Mouse (Mus musculus): ENCODE measurements around the gene Sergef.

Gene Sergef

GRCm38 (mm10) chr7:46575897-46576296 is 63.7 kb downstream of the Sergef start:
- no peak for DNase-seq (ENCODE audit: low read depth)

- DNase-seq (ENCODE audit: low read depth), result no peak
Observed at GRCm38 (mm10) chr7:46572803-46573594, 66.6 kb downstream of the Sergef start.

DNA sequence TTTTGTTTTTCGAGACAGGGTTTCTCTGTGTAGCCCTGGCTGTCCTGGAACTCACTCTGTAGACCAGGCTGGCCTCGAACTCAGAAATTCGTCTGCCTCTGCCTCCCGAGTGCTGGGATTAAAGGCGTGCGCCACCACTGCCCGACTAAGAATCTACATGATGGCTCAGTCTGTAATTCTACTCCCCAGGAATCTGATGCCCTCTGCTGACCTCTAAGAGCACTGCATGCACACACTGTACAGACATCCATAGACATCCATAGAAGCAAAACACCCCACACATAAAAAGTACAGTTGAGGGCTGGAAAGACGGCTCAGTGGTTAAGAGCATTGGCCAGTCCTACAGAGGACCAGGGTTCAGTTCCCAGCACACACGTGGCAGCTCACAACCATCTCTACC is 70.1 kb downstream of the Sergef start:
- DNase-seq (ENCODE audit: low read depth), result peak; percentile 51

- DNase-seq (ENCODE audit: low read depth), result no peak
Observed at GRCm38 (mm10) chr7:46566318-46567007, 73.1 kb downstream of the Sergef start.

DNA sequence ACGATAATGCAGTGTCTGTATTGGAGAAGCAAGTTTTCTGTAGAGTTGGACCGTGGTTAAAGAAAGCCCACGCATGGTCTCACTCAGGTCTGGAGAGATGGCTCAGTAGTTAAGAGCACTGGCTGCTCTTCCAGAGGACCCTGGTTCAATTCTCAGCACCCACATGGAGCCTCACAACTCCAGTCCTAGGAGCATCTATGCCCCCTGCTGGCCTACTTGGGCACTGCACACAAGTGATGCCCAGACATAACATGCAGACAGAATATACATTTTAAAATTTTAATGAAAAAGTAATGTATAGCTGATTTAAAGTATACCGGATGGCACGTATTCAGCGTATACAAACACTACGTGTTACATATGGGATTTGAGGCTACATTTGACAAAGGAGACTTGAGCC is 74.2 kb downstream of the Sergef start:
- no peak for DNase-seq (ENCODE audit: low read depth)

DNA sequence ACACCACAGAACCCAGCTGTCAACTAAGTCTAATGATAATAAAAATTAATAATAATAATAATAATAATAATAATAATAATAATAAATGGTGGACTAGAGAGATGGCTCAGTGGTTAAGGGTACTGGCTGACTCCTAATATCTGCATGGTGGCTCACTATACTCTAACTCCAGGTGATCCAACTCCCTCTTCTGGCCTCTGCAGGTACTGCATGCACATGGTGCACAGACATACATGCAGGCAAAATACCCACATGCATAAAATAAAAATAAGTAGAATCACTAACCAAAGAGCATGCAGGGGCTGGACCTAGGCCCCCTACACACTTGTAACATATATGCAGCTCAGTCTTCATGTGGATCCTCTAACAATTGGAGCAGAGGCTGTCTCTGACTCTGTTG is 75.8 kb downstream of the Sergef start:
- no peak for DNase-seq (ENCODE audit: low read depth)

- no peak for DNase-seq (ENCODE audit: low read depth)
Observed at GRCm38 (mm10) chr7:46560061-46560460, 79.5 kb downstream of the Sergef start.

GRCm38 (mm10) chr7:46559643-46560042 is 80.0 kb downstream of the Sergef start:
- DNase-seq (ENCODE audit: low read depth), result peak; percentile 59

GRCm38 (mm10) chr7:46559006-46559405 is 80.6 kb downstream of the Sergef start:
- DNase-seq (ENCODE audit: low read depth), result no peak

DNA sequence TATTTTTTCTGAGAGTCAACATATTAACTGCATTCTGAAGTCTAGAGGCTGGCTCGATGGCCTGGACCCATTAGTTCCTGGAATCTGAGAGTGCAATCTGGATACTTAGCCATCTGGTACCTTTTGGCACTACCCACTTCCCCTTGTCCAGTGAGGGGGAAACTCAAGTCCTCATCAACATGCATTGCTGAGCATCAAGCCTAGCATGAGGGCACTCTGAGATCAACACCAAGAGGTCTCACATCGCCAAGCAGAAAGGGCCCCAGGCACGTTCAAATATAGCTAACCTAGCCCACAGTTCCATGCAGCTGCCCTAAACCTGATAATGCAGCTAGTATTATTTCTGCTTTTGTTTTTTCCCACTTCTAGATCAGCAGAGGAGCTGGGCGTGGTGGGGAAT is 81.6 kb downstream of the Sergef start:
- DNase-seq (ENCODE audit: low read depth), result no peak

DNA sequence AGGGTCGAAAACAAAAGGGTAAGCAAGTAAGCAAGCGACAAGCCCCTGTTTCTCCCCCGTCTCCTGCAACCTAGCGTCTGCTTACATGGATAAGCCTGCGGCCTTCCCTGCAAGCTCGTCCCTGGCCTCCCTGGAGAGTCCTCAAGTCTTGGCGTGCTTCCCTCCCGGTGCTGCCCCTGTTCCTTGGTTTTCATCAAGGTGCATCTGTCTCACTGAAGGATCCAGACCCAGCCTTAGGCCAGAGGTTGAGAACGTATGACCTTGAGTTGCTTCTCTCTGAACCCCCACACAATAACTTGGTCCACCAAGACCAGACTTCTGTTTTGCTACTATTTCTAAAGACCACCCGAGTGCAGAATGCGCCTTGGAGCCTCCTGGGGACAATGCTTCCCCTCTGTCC is 82.2 kb downstream of the Sergef start:
- no peak for DNase-seq (ENCODE audit: low read depth)

DNA sequence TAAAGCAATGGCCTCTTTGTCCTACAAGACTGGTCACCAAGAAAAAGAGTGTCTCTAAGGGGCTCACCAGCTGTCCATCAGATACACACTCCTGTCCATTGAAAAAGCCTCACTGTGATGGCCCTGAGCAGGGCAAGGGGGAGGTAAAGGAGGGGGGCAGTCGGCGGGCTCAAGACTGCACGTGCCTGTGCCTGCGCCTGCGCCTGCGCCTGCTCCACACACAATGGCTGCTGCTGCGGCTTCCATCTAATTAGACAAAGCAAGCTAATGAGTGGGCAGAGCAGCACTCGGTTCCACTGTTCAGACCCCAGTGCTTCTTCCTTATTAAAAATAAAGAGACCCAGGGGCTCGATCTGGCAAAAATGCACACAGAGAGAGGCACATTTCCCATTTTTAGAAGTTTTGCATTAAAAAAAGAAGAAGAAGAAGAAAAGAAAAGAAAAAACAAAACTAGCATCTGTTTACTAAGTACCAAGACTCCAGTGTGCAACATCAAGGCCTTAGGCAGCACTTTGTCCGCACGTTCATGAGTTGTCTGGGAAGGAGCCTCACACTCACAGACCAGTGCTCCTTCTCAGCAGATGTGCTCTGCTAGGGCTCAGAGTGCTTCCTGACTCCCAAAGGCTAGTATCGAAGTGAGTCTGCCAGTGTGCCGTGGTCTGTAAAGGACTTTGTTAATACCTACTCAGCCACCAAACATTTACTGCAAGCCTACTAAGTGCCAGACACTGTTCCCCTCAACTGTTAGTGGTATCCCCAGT is 83.1 kb downstream of the Sergef start:
- no peak for DNase-seq (ENCODE audit: low read depth)

DNA sequence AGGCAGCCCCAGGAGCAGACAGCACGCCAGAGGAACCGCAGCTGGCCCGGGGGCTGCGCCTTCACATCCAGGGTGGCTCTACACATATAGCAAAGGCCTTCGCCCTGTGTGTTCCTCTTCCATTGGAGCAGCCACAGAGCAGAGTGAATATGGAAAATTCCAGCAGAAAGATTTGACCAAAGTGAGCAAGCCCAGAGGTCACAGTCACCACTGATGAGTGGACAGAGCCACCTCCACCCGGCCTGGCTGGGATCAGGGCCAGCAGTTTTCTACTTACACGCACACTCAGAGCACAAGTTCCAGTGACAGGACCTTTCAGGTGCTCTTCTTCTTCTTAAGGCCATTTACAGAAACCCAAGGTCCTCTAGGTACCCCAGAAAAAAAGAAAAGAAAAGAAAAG is 83.9 kb downstream of the Sergef start:
- peak; percentile 13 for DNase-seq (ENCODE audit: low read depth)

DNA sequence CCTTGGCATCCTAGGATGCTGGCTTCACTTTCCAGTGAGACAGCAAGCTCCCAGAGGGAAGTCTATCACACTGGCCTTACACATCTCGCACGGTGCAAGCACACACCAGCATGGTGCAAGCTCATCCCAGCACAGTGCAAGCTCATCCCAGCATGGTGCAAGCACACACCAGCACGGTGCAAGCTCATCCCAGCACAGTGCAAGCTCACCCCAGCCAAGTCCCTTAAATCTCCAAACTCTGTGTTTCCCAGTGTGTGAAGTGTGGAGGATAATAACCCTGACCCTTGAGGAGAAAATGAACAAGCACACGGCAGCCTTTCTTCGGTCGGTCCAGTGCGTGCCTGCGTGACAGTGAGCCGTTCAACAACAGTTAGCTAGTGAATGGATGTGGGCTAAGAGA is 84.8 kb downstream of the Sergef start:
- DNase-seq (ENCODE audit: low read depth), result no peak

DNA sequence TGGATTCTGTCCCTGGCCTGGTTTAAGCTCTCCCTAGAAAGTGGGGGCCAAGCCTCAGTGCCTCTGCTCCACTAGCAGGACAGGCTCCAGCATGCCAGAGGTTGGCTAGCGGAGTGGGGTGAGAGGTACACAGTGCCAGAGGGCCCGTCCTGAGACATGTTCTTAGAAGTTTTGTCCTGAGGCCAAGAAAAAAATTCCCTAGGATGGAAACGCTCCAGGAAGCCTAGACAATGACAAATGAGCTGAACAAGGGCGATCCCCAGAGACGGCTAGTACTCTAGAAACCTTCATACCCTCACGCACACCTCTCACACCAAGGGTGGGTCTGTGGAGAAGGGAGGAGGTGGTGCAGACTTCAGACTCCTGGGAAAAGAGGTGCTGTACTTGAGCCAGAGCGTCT is 85.6 kb downstream of the Sergef start:
- peak; percentile 63 for DNase-seq (ENCODE audit: low read depth)

DNA sequence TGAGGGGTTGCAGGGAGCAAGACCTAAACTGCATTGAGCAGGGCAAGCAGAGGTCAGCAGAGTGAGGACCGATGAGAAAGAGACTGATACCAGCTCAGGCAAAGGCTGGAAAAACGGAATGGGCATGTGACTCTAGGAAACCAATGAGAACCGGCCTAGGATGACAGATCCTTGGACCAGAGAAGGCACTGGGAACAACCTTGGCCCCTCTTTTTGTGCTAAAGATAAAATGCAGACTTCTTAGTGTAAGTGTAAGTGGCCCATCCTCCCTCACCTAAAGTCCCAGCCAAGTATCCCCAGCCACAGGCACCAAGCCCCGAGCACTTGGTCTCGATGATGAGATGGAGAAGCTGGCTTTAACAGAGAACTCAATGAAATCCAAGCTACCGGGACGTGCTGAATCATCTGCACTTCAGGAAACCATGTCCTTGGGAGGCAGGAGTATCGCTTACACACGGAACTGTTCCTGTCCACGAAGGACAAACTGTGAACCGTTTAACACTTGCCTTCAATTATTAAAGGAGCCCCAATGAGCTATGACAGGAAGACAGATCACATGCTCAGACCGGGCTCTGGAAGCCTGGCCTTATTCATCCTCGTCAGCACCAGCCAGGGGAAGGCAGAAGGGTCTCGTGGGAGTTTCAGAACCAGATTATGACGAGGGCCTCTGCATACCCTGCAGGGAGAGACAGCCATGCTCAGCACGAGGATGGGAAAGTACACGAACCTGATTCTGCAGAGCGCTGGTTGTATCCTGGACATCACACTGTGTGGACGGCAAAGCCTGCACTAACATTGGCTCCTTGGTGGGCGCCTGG is 87.5 kb downstream of the Sergef start:
- no peak for DNase-seq (ENCODE audit: low read depth)

DNA sequence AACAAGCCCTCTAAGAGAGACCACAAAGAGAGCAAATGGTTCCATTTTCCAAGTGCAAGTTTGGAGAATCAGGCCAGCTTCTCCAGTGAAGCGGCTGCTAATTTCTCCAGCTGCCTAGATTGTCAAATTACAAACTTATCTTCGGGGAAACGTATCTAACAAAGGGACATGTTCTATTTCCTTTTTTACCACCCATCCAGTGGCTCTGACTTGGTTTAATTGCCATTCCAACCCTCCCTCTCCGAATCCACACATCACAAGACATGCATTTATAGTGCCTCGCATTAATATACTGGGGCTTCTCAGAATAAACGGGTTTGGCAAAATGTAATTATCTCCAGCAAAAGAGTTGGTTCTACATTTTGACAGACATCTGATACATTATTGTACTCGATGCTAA is 88.4 kb downstream of the Sergef start:
- no peak for DNase-seq (ENCODE audit: low read depth)

GRCm38 (mm10) chr7:46548124-46548523 is 91.5 kb downstream of the Sergef start:
- no peak for DNase-seq (ENCODE audit: low read depth)

DNA sequence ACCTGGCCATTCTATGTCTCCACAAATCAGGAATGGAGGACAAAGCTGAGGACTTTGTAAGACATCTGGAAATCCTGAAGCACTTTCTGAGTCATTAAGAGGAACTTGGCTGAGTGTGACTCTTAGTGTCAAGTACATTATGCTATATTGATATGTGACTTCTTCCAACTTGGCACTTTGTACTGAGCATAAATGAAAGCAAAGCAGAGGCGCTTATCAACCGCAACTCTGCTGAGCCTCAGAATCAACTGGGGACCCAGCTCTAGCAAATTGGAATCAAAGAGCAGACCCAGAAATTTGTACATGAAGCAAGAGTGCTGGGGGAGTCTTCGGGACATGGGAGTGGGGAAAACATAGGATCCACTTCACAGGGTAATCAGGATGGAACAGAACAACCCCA is 92.0 kb downstream of the Sergef start:
- DNase-seq (ENCODE audit: low read depth), result peak; percentile 16

GRCm38 (mm10) chr7:46546539-46546938 is 93.1 kb downstream of the Sergef start:
- DNase-seq (ENCODE audit: low read depth), result no peak

- DNase-seq (ENCODE audit: low read depth), result no peak
Observed at GRCm38 (mm10) chr7:46544195-46544641, 95.4 kb downstream of the Sergef start.

- no peak for DNase-seq (ENCODE audit: low read depth)
Observed at GRCm38 (mm10) chr7:46542117-46542516, 97.5 kb downstream of the Sergef start.

All from NIH3T3 (cell line).